Mouse (Mus musculus) forebrain, embryonic 13.5 days (tissue): ENCODE measurements around the gene Plxnb1. TPM values are rescaled to one million over a fixed set of nuclear protein-coding genes. Genes with fewer than 3 reads are reported as not detected.
A peak's percentile ranks its signal among the peaks of the same experiment; 100 is the strongest.

Source experiments
- ATAC-seq: fragments of 200-750 bp; cut with Nextera tagmentation; 2 replicates; pipeline ENCODE4 v1.8.0; 2017
- H3K27ac ChIP-seq: fragments of 300-500 bp; sonication (generic); 2 replicates; pipeline ENCODE4 v1.5.1; 2015; ENCODE audit warnings: inconsistent platforms, mild to moderate bottlenecking, moderate library complexity
- H3K27me3 ChIP-seq: fragments of 300-500 bp; sonication (generic); 2 replicates; pipeline ENCODE4 v1.6.1; 2015; ENCODE audit warnings: mild to moderate bottlenecking, inconsistent platforms
- H3K36me3 ChIP-seq: fragments of 300-500 bp; sonication (generic); 2 replicates; pipeline ENCODE4 v1.6.1; 2015; ENCODE audit warnings: mild to moderate bottlenecking, inconsistent platforms; ENCODE audit not compliant: poor library complexity, severe bottlenecking
- H3K4me1 ChIP-seq: fragments of 300-500 bp; sonication (generic); 2 replicates; pipeline ENCODE4 v1.6.1; 2015; ENCODE audit warnings: inconsistent platforms
- H3K4me2 ChIP-seq: fragments of 300-500 bp; sonication (generic); 2 replicates; pipeline ENCODE4 v1.6.1; 2015; ENCODE audit warnings: inconsistent platforms, mild to moderate bottlenecking, moderate library complexity
- H3K4me3 ChIP-seq: fragments of 300-500 bp; sonication (generic); 2 replicates; pipeline ENCODE4 v1.5.1; 2015; ENCODE audit warnings: mild to moderate bottlenecking, inconsistent platforms
- H3K9ac ChIP-seq: fragments of 300-500 bp; sonication (generic); 2 replicates; pipeline ENCODE4 v1.6.1; 2015; ENCODE audit warnings: mild to moderate bottlenecking, inconsistent platforms
- H3K9me3 ChIP-seq: fragments of 300-500 bp; sonication (generic); replicated peaks from 2 replicates; pipeline ENCODE4 v1.6.1; 2016; ENCODE audit warnings: inconsistent platforms
- WGBS: fragments of 180-500 bp; shearing (Covaris S2); methylation state at CpG from one replicate; pipeline ENCODE4 v1.1.7; 2015; 5-methylcytosine and 5-hydroxymethylcytosine counted together
- polyA plus RNA-seq: library from polyadenylated mRNA; unstranded; fragments of >200 nt; fragmentation: Nextera tagmentation; extraction: Ambion mirVana; gene quantifications from 2 replicates; pipeline ENCODE4 v1.2.1, GENCODE M21; 2015

Gene Plxnb1
- polyA plus RNA-seq, 1 experiment from 2014 or later, result 22.4 TPM

- ATAC-seq, result no peak
- no peaks in the 10 kb centered on the region for H3K9me3 ChIP-seq
- 0 out of 2 replicates have a peak overlapping the region, but pooled peaks have one; percentile 12 for H3K9ac ChIP-seq
- WGBS, result 90% methylated on average over 3 of the region's 3 CpGs
- no peak overlapping the region for H3K4me3 ChIP-seq
- no peak overlapping the region for H3K27ac ChIP-seq
- H3K36me3 ChIP-seq, result peaks cover 22% of the 10 kb centered on the region
- peaks cover 28% of the 10 kb centered on the region for H3K4me1 ChIP-seq
- no peaks in the 10 kb centered on the region for H3K27me3 ChIP-seq
- peak overlapping the region; percentile 91; the same call in 1 of the 2 replicates for H3K4me2 ChIP-seq
These were observed 14.7 kb upstream of the Plxnb1 start for GRCm38 (mm10) chr9:109080516-109080915.

- peaks cover 22% of the 10 kb centered on the region for H3K36me3 ChIP-seq
- no peaks in the 10 kb centered on the region for H3K9me3 ChIP-seq
- peak; percentile 46 for ATAC-seq
- H3K4me1 ChIP-seq, result peaks cover 28% of the 10 kb centered on the region
- peak overlapping the region; percentile 89 for H3K9ac ChIP-seq
- H3K4me2 ChIP-seq, result peak overlapping the region; percentile 91
- H3K27ac ChIP-seq, result peak overlapping the region; percentile 65
- 7% methylated on average over 11 of the region's 11 CpGs for WGBS
- peak overlapping the region; percentile 82 for H3K4me3 ChIP-seq
- no peaks in the 10 kb centered on the region for H3K27me3 ChIP-seq
These were observed 13.5 kb upstream of the Plxnb1 start for GRCm38 (mm10) chr9:109081749-109082123.

GRCm38 (mm10) chr9:109082124-109082800 is 12.9 kb upstream of the Plxnb1 start, which contains the start of the genes Ccdc51 and Tma7:
Gene Ccdc51, plus strand, starts transcription at chr9:109082493.
Gene Tma7, minus strand, starts transcription at chr9:109082587.
- Histone ChIP-seq H3K9ac (peak within 1 kb of the TSS; percentile 89), H3K9me3 (no peaks in the 10 kb centered on the region), H3K27ac (peak within 1 kb of the TSS; percentile 65), H3K36me3 (peaks cover 22% of the 10 kb centered on the region), H3K4me2 (peak within 1 kb of the TSS; percentile 91), H3K27me3 (no peaks in the 10 kb centered on the region), H3K4me3 (peak within 1 kb of the TSS; percentile 82), H3K4me1 (peaks cover 28% of the 10 kb centered on the region)
- WGBS, result under 1% methylated on average over 37 of the region's 37 CpGs
- ATAC-seq, result peak; percentile 98

GRCm38 (mm10) chr9:109084922-109085321 is 10.3 kb upstream of the Plxnb1 start:
- 8% methylated on average over 2 of the region's 2 CpGs for WGBS
- peaks cover 35% of the 10 kb centered on the region for H3K4me1 ChIP-seq
- no peak overlapping the region for H3K4me2 ChIP-seq
- no peaks in the 10 kb centered on the region for H3K27me3 ChIP-seq
- H3K36me3 ChIP-seq, result peaks cover 22% of the 10 kb centered on the region
- H3K27ac ChIP-seq, result no peak overlapping the region
- ATAC-seq, result no peak
- no peak overlapping the region for H3K4me3 ChIP-seq
- 0 out of 2 replicates have a peak overlapping the region, but pooled peaks have one; percentile 3 for H3K9ac ChIP-seq
- H3K9me3 ChIP-seq, result no peaks in the 10 kb centered on the region

GRCm38 (mm10) chr9:109087987-109088386 is 7.2 kb upstream of the Plxnb1 start:
- H3K4me1 ChIP-seq, result peaks cover 27% of the 10 kb centered on the region
- no peaks in the 10 kb centered on the region for H3K27me3 ChIP-seq
- 6% methylated on average over 5 of the region's 5 CpGs for WGBS
- ATAC-seq, result 0 out of 2 replicates have a peak, but pooled peaks have one; percentile 29
- H3K4me3 ChIP-seq, result no peak overlapping the region
- H3K27ac ChIP-seq, result no peak overlapping the region; the same call in 1 of the 2 replicates
- peaks cover 37% of the 10 kb centered on the region for H3K36me3 ChIP-seq
- H3K9me3 ChIP-seq, result no peaks in the 10 kb centered on the region
- peak overlapping the region; percentile 18; the same call in 1 of the 2 replicates for H3K9ac ChIP-seq
- H3K4me2 ChIP-seq, result no peak overlapping the region

GRCm38 (mm10) chr9:109090446-109090845 is 4.7 kb upstream of the Plxnb1 start:
- H3K9ac ChIP-seq, result 0 out of 2 replicates have a peak overlapping the region, but pooled peaks have one; percentile 7
- peaks cover 34% of the 10 kb centered on the region for H3K4me1 ChIP-seq
- no peaks in the 10 kb centered on the region for H3K27me3 ChIP-seq
- H3K4me3 ChIP-seq, result no peak overlapping the region
- H3K9me3 ChIP-seq, result no peaks in the 10 kb centered on the region
- 0 out of 2 replicates have a peak overlapping the region, but pooled peaks have one; percentile 2 for H3K27ac ChIP-seq
- no peak for ATAC-seq
- H3K36me3 ChIP-seq, result peaks cover 38% of the 10 kb centered on the region
- 12% methylated on average over 15 of the region's 15 CpGs for WGBS
- no peak overlapping the region for H3K4me2 ChIP-seq

- Histone ChIP-seq H3K9ac (no peak overlapping the region), H3K27me3 (no peaks in the 10 kb centered on the region), H3K4me2 (no peak overlapping the region), H3K9me3 (no peaks in the 10 kb centered on the region), H3K27ac (no peak overlapping the region), H3K36me3 (peaks cover 38% of the 10 kb centered on the region), H3K4me1 (peaks cover 37% of the 10 kb centered on the region), H3K4me3 (no peak overlapping the region)
- ATAC-seq, result no peak
- 96% methylated on average over 8 of the region's 8 CpGs for WGBS
These were observed 3.4 kb upstream of the Plxnb1 start for GRCm38 (mm10) chr9:109091802-109092201.

GRCm38 (mm10) chr9:109092799-109093198 is 2.4 kb upstream of the Plxnb1 start:
- no peak overlapping the region for H3K9ac ChIP-seq
- no peaks in the 10 kb centered on the region for H3K27me3 ChIP-seq
- H3K4me2 ChIP-seq, result no peak overlapping the region
- H3K4me3 ChIP-seq, result no peak overlapping the region
- H3K9me3 ChIP-seq, result no peaks in the 10 kb centered on the region
- 57% methylated on average over 6 of the region's 6 CpGs for WGBS
- H3K27ac ChIP-seq, result no peak overlapping the region
- peaks cover 47% of the 10 kb centered on the region for H3K4me1 ChIP-seq
- ATAC-seq, result no peak
- peaks cover 38% of the 10 kb centered on the region for H3K36me3 ChIP-seq

GRCm38 (mm10) chr9:109093786-109094552 is 1.2 kb upstream of the Plxnb1 start:
- peak overlapping the region; percentile 100 for H3K27ac ChIP-seq
- H3K9me3 ChIP-seq, result no peaks in the 10 kb centered on the region
- H3K9ac ChIP-seq, result peak overlapping the region; percentile 97
- peaks cover 40% of the 10 kb centered on the region for H3K36me3 ChIP-seq
- peak overlapping the region; percentile 75 for H3K4me3 ChIP-seq
- peak overlapping the region; percentile 98 for H3K4me2 ChIP-seq
- ATAC-seq, result no peak
- peaks cover 55% of the 10 kb centered on the region for H3K4me1 ChIP-seq
- no peaks in the 10 kb centered on the region for H3K27me3 ChIP-seq
- WGBS, result 15% methylated on average over 11 of the region's 11 CpGs

- peak overlapping the region; percentile 100 for H3K27ac ChIP-seq
- H3K27me3 ChIP-seq, result no peaks in the 10 kb centered on the region
- ATAC-seq, result no peak
- peaks cover 40% of the 10 kb centered on the region for H3K36me3 ChIP-seq
- H3K4me2 ChIP-seq, result peak overlapping the region; percentile 98
- peak overlapping the region; percentile 97 for H3K9ac ChIP-seq
- peak overlapping the region; percentile 75 for H3K4me3 ChIP-seq
- 2% methylated on average over 21 of the region's 21 CpGs for whole genome bisulfite sequencing
- peaks cover 61% of the 10 kb centered on the region for H3K4me1 ChIP-seq
- H3K9me3 ChIP-seq, result no peaks in the 10 kb centered on the region
These were observed 544 bp upstream of the Plxnb1 start for GRCm38 (mm10) chr9:109094553-109095136.

GRCm38 (mm10) chr9:109096251-109096661 is 1.1 kb downstream of the Plxnb1 start:
- peak; percentile 12; the same call in 1 of the 2 replicates for ATAC-seq
- H3K27me3 ChIP-seq, result no peaks in the 10 kb centered on the region
- peak overlapping the region; percentile 100 for H3K27ac ChIP-seq
- H3K4me3 ChIP-seq, result peak overlapping the region; percentile 75
- peaks cover 57% of the 10 kb centered on the region for H3K4me1 ChIP-seq
- H3K9ac ChIP-seq, result peak overlapping the region; percentile 97
- peaks cover 42% of the 10 kb centered on the region for H3K36me3 ChIP-seq
- WGBS, result 4% methylated on average over 9 of the region's 9 CpGs
- peak overlapping the region; percentile 98 for H3K4me2 ChIP-seq
- no peaks in the 10 kb centered on the region for H3K9me3 ChIP-seq
